Mouse (Mus musculus): ENCODE measurements at regions not wholly inside any gene's neighbourhood (a gene's known extent, or its start where the extent isn't known, plus 50 kb on each side); places are given as distances from the start of the nearest gene placed in this dataset.
A peak's percentile ranks its signal among the peaks of the same experiment; 100 is the strongest.

GRCm38 (mm10) chr17:80825971-80826730, 97.9 kb upstream of the Map4k3 start:
- no peak for DNase-seq

DNA sequence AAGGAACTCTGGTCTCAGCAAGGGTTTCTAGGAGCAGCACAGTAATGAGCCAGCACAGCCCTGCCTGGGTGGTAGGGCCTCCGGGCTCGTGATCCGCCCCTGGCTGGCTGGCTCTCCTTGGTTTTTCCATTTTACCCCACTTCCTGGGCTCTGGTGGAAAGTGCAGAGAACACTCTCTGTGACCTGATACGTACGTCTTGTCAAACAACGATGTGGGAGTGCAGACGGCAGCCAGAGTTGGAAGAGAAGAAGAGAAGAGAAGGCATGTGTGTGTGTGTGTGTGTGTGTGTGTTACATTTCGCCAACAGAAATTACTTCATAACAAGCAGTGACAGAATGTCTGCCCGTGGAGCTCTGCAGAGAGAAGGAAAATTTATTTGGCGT, 97.2 kb upstream of the Map4k3 start:
- no peak for DNase-seq

- no peak for DNase-seq
Measured at GRCm38 (mm10) chr17:80824826-80825517, 96.7 kb upstream of the Map4k3 start.

GRCm38 (mm10) chr17:80824261-80824660, 96.0 kb upstream of the Map4k3 start:
- DNase-seq, result no peak

DNA sequence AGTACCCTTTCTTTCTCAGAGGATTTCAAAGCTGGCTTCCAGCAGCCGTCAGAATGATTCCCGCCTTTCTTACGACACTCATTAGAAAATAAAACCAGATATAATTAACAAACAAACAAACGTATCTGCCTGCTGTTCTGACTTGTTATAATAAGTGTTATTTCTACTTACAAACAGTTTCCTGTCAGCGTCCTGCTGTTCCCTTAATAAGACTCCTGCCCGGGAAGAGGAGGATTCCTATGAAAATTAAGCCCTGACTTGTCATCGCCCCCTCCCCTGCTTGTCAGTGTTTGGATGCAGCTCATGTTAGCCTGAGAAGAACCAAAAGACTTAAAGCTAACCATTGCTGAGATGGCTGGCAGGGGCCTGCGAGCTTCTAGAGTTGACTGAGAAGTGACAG, 92.6 kb upstream of the Map4k3 start:
- DNase-seq, result no peak

DNA sequence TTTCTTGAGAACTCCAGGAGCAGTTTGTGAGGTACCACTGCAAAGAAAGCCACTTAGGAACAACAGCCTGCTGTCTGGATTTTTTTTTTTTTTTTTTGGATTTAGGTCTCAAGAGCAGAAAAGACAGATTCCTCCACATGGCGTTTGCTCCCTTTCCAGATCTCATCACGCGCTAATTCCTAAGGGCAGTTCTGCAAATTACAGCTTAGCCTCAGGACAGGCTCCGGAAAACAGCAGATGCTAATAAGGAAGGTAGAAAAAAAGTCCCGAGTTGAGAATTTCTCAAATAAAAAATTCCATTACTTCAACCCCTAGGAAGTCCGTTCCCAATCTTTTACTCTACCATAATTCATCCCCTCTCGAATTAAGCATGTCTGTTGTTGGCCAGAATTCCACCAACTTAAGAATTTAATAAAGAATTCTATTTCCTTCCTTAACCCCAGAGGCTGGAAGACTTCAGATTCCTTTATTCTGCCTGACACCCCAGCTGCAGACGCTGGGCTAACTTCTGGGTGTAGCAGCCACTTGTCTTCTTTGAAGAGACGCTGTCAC, 90.3 kb upstream of the Map4k3 start:
- no peak for DNase-seq

- DNase-seq, result peak; percentile 59
Measured at GRCm38 (mm10) chr17:80815747-80816146, 87.5 kb upstream of the Map4k3 start.

GRCm38 (mm10) chr17:80813194-80813593, 84.9 kb upstream of the Map4k3 start:
- no peak for DNase-seq

- no peak for DNase-seq
Measured at GRCm38 (mm10) chr17:80809275-80809674, 81.0 kb upstream of the Map4k3 start.

DNA sequence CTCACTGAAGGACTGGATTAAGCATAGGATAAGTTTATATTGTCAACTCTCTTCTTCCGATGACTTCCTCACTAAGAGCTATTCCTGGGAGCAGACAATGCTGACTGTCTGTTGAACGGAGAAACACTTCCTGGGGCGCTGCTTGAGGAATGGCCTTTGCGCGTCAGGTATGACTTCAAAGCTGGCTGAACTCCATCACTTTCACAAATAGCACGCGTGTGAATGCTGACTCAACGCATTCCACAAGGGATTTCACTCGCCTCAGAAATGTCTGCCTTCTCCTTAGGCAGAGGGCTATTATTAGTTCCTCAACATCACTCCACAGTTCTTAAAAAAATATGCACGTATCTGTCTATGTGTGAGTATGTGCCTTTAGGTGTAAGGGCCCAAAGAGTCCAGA, 79.8 kb upstream of the Map4k3 start:
- no peak for DNase-seq

DNA sequence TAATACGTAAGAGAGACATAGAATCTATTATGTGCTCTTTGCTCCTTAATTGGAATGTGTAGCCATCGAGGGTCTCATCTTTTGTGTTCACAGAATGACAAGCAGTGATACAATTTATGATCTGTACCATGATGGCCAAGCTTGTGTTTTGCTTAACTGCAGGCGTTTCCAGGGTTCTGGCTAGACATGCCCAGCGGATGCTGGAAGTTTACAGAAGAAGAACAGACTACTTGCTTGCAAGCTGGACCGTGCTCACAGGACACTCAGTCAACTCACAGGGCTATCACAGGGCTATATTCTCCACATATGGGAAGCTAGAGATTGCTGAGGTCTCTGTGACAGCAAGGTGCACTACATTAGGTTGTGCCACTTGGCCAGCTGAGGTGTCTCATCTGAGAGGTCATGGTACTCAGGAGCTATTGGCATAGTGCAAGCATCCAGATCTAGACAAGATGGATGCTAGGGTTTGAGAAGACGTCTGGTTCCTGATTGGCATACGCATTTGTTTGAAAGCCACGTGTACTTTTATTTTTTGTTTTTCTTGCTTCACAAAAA, 75.2 kb upstream of the Map4k3 start:
- no peak for DNase-seq

- no peak for DNase-seq
Measured at GRCm38 (mm10) chr17:80802622-80803021, 74.3 kb upstream of the Map4k3 start.

DNA sequence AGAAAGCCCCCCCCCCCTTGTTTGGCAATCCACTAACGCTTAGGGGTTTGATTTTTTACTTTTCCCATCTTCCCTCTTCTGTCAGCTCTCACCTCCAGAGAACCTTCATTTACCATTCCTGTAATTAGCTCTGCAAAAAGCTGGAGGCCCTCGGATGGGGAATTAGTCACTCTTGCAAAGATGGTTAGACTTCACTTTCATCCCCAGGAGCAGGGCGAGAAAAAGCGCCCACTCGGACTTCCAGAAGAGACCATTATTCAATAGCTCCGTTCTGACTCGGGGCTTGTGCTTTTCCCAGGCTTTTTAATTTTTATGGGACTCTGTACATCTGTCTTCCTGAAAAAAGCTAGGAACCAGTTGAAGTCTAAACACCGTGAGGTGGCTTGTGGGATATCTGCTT, 73.7 kb upstream of the Map4k3 start:
- DNase-seq, result no peak

- DNase-seq, result peak; percentile 6
Measured at GRCm38 (mm10) chr17:80801451-80801983, 73.2 kb upstream of the Map4k3 start.

GRCm38 (mm10) chr17:80800877-80801276, 72.6 kb upstream of the Map4k3 start:
- DNase-seq, result no peak

DNA sequence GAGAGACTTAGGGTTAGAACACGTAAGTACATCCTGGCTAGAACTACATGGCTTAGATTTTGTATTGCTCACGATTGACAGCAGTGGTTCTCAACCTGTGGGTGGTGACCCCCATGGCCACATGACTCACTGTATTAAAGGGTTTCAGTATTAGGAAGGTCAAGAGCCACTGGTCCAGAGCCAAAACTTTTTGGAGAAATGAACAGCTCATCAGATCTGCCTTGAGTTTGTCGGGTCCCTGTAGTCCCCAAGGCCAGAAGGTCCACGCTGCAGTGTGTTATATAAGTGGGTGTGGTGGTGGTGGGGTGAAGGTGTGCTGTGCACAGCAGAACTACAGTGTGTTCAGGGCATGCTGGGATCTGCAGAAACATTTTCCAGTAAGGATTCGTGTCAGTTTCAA, 72.2 kb upstream of the Map4k3 start:
- DNase-seq, result no peak

GRCm38 (mm10) chr17:80799061-80799460, 70.8 kb upstream of the Map4k3 start:
- no peak for DNase-seq

DNA sequence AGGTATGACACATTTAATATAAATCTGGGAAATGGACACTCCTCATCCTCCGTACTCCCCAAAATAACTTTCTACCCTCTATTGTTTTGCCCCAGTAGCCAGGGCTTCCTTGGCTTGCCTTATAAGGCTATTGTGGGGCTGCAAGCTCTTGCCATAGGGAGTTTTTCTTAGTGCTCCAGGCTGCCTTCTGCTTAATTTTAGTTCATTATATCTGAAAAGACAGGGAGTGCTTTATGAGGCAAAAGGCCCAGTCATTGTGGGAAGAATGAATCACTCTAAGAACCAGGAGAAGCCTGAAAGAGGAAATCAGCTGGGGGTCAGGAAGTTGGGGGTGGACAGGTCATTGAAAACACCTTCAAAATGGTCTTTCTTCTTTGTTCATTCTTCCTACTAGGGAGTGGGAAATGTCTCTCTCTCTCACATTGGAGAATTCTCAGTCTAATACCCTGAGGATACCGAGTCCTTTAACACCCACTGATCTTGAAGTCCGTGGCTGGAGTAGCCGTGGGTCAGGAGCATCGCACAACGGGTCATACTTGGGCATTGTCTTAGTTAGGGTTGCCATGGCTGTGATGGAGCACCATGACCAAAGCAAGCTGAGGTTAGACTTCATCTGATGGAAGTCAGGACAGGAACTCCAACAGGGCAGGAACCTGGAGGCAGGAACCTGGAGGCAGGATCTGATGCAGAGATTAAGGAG, 70.1 kb upstream of the Map4k3 start:
- DNase-seq, result no peak

- no peak for DNase-seq
Measured at GRCm38 (mm10) chr17:80796790-80797189, 68.5 kb upstream of the Map4k3 start.

DNA sequence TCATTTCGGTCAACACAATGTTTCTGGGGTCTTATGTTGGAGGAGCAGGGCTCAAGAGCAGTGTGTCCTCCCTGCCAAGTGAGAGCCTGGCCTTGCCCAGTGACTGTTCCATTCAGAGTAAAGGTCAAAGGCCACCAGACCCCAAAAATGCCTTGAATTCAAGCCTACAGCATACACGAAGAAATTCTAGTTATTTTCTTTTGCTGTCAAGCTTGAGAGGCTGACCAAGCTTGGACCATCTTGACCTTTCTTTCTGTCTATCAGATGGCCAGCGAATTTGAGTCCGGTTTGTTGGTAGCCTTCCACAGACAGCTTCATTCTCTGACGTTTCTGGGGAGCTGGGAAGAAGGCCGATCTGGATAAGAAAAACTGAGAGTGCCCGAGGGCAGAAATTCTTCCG, 68.1 kb upstream of the Map4k3 start:
- no peak for DNase-seq

GRCm38 (mm10) chr17:80795453-80796105, 67.3 kb upstream of the Map4k3 start:
- no peak for DNase-seq

DNA sequence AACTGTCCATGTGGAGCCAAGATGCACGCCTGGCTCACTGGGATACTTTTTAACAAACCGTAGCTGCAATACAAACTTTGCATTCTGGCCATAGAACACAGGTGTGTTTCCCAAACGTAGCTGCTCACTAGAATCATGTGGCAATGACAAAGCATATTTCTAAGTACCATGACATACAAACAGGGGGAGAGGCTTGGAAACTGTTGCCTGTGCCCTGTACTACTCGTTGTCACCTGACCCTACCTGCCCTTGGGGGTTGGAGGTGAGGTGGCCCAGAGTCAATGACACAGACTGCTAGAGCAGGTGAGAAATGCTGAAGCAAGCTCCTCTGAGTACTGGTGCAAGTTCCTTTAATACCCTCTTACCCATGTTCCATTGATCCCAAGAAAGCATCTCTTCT, 64.3 kb upstream of the Map4k3 start:
- DNase-seq, result no peak

DNA sequence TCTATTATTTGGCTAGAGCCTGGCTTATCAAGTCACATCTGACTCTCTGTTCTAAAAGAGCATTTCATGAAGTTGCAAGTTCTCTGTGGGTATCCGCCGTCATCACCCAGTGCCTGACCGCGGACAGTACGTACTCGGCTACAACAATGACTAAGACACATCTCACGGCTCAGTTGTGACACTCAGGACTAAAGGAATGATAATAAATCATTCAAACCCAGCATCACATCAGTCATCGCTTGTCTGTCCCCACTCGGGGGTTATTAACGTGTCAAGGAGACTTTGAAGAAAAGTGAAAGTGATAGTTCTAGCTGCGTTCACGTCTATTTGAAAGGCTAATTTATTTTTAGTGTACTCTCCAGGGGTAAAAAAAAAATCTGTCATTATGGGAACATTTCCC, 61.4 kb upstream of the Map4k3 start:
- DNase-seq, result no peak
